Mouse (Mus musculus): Measurements from ENCODE around the gene Lpcat1. TPM values are rescaled to one million over a fixed set of nuclear protein-coding genes. Genes with fewer than 3 reads are reported as not detected.

Lpcat1 gene
- total RNA-seq, 2 experiments from 2014 or later = 12.7 to 14.2 TPM

DNA sequence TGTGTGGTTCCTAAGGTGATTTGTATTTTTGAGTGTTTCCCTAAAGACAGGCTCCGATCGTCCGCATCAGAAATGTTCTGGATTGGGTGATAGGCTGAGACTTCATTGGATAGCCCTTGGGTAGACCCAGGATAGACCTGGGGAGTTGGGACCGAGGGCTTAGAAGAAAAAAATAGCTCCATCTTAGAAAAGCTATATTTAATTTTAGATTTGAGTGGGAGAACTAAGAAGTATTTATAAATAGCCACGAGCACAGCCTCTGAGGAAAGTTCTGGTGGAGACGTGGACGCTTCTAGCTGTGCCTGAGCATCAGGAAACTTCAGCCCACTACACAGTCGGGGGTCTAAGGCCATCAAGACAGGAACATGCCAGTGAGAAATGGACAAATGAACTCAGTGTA lies 9.8 kb downstream of the Lpcat1 start:
- DNase-seq = no peak

DNA sequence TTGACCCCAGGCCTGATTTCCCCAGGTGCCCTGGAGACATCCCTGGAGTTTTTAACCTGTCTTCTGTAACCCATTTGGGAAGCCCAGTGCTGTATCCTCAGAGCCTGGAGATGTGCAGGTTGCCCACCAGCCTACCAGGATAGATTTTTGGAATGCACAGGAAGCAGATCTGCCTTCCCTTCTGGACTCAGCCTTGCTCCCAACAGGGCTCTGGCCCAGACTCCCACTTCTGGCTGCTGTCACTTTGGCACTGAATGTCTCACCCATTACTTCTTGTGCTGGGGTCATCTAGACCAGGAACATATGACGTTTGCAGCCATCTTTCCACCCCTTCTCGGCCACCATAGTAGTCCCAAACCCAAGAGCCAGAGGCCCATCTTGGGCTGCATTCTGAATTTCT lies 10.8 kb downstream of the Lpcat1 start:
- no peak for DNase-seq

GRCm38 (mm10) chr13:73482476-73482875 lies 15.5 kb downstream of the Lpcat1 start:
- no peak for DNase-seq

DNA sequence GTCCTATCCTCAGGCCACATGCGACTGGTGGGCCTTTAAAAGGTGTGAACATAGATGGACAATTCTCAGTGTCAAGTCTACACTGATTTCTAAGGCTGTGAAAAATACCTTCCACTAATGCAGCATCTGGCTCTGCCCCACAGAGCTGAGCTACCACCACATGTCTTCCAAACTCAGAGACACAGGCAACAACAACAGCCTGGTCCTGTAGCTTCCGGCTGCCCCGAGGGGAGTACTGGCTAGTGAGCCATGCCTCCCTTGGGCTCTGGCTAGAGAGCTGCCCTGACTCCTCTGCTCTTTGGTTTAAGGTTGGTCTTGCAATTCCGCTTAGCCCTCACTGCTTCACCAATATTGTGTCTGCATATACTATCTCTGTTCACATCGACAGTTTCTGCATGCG lies 16.3 kb downstream of the Lpcat1 start:
- no peak for DNase-seq

DNA sequence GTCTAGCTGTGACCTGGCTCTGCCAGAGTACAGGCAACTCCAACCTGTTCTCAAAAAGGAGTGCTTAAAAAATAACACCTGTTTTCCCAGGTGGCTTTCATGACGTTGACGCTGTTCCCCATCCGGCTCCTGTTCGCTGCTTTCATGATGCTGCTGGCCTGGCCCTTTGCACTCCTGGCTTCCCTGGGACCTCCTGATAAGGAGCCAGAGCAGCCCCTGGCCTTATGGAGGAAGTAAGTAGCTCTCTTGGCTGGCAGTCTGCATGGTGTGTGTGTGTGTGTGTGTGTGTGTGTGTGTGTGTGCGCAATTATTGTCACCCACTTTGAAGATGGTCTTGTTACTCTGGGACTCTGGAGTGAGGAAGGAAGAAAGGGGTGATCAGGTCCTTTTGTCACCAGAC lies 17.2 kb downstream of the Lpcat1 start:
- no peak for DNase-seq

GRCm38 (mm10) chr13:73488105-73488504 lies 21.1 kb downstream of the Lpcat1 start:
- no peak for DNase-seq

DNA sequence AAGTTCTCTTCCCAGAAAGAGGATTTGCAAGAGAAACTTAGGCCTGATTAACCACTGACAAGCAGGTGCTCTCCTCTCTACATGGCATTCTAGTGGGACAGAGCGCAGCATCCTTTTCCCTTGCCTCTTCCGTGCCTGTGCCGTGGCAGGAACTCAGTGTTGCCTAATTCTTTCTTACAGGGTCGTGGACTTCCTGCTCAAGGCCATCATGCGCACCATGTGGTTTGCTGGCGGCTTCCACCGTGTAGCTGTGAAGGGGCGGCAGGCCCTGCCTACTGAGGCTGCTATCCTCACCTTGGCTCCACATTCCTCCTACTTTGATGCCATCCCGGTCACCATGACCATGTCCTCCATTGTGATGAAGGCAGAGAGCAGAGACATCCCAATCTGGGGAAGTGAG lies 21.7 kb downstream of the Lpcat1 start:
- no peak for DNase-seq

DNA sequence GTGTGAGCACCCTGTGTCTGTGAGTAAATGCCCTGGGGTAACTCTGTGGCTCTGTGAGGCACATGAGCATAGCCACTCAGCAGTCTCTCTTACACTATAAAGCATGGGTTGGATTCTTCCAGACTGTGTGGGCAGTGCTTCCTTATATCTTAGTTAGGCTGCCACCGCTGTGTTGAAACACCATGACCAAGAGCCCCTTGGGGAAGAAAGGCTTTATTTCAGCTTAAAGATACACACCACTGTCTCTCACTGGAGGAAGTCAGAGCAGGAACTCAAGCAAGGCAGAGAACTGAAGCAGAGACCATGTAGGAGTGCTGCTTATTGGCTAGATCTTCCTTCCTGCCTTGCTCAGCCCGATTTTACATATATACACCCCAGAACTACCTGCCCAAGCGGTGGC lies 23.0 kb downstream of the Lpcat1 start:
- no peak for DNase-seq

DNA sequence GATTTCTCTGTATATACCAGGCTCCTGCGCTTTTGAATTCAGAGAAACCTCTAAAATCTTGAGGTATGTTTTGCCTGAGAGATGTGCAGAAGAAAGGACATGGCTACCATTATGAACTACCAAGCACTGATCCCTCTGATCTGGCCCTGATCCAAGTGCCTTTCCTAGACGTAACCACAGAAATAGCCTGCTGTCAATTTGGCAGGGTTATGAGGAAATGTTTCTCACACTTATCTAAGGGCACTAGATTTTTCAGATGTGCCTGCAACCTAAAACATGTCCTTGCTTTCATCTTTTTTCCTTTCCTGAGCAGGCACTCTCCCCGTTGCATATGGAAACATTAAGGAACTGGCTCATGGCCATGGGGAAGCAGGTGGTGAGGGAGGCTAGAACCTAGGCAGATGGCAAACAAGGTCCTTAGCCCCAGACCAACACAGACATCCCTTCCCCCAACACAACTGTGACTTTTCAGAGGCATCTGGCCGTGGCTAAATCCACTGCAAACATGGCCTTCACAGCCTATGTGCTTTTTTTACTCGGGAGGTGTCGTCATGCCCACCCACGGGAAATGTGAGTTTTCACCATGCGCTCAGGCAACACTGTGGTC lies 23.7 kb downstream of the Lpcat1 start:
- DNase-seq = no peak

DNA sequence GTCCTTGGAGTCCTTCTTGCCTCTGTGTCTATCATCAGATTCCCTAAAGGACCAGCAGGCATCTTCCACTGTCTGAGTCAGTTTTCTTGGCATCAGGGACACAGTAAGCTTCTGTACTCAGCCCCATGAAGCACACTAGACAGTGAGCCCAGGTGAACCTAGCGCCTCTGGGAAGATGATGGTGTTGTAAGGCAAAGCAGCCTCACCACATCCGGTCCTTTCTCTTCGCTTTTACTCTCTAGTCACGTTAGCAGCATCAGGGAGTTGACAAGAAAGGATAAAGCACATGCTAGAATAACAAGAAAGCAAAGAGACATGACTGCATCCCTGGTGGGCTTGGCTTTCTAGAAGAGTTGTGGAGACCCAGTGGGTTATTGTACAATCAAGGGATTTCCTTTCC lies 26.2 kb downstream of the Lpcat1 start:
- no peak for DNase-seq

DNA sequence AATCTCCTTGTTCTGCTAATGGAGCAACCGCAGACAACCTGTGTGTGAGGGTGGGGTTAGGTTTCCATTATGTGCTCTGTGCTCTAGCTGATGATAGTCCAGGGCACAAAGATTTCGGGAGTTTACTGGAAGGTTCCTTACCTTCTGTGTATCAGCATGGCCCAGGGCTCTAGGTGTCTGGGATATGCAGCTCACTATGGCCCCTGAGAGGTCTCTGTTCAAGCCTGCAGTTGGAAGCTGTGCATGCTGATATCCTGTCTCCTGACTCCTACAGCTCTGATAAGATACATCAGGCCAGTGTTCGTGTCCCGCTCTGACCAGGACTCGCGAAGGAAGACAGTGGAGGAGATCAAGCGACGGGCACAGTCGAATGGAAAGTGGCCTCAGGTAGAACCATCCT lies 27.5 kb downstream of the Lpcat1 start:
- DNase-seq = no peak

- DNase-seq = no peak
Measured at GRCm38 (mm10) chr13:73496137-73496536, 29.1 kb downstream of the Lpcat1 start.

- DNase-seq = no peak
Measured at GRCm38 (mm10) chr13:73499893-73500604, 33.1 kb downstream of the Lpcat1 start.

- DNase-seq = peak; percentile 39
Measured at GRCm38 (mm10) chr13:73502719-73503118, 35.7 kb downstream of the Lpcat1 start.

- peak; percentile 89 for DNase-seq
Measured at GRCm38 (mm10) chr13:73505686-73506467, 38.9 kb downstream of the Lpcat1 start.

DNA sequence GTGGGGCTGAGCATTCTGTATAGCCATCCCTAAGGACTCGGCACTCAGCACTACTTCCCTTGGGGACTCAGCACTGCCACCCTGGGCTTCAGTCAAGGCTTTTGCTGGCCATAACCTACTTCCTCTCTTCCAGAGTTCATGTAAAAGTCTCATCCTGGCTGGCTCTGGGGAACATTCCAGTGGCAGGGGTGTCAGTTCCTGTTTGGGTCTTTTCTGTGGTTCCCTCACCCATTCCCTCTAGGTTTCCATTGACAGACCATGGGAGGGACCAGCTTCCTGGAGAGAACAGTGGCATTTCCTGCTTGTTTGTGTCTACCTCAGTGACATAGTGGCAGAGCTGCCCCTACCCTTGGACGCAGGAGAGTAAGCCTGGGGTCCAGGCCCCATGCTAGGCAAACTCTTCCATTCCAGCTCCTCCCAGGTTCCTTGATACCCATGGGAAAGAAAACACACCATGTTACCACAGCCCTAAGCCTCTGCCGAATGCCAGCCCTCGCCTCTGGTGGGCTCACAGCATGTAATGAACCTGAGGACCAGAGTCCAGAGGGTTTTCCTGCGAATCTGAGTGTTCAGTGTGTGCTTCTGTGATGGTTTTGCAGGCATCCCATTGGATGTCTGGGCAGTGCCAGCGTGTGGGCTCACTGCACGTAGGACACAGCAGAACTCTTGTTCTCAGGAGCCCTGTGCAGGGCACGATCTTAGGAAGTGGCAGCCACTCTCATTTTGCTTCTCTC lies 42.0 kb downstream of the Lpcat1 start:
- DNase-seq = no peak

DNA sequence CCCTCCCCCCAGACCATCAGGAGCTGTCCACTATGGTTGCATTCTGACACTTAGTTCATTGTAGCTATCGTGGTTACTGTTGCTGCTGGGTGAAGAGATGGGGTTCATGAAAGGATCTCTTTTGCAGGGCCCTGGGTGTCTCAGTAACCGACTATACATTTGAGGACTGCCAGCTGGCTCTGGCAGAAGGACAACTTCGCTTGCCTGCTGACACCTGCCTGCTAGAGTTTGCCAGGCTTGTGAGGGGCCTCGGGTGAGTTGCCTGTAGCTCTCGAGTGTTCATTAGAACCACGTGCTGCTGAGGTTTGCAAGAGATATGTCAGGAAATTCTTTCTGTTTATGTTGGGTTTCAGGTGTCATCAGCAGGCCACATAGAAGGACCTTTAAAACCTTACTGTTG lies 42.9 kb downstream of the Lpcat1 start:
- DNase-seq = no peak

GRCm38 (mm10) chr13:73512776-73513673 lies 46.0 kb downstream of the Lpcat1 start:
- DNase-seq = peak; percentile 87

GRCm38 (mm10) chr13:73516886-73517285 lies 49.9 kb downstream of the Lpcat1 start:
- no peak for DNase-seq

DNA sequence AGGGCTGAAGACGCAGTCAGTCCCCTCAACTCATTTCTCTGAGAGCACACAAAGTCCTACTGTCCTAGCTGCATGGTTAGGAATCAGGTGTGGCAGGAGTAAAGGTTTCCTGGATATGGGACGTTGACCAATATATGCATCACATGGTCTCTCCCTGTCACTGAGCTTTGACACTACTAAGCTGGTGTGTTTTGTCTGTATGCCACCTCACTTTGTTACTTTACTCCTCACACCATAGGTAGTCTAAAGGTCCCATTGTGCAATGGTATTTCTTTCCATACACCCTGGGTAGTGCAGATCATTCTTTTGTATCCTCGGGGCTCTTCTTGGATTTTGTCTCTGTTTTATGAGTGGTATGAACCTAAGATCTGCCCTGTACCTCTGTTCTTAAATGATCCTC lies 66.7 kb downstream of the Lpcat1 start:
- no peak for DNase-seq

DNA sequence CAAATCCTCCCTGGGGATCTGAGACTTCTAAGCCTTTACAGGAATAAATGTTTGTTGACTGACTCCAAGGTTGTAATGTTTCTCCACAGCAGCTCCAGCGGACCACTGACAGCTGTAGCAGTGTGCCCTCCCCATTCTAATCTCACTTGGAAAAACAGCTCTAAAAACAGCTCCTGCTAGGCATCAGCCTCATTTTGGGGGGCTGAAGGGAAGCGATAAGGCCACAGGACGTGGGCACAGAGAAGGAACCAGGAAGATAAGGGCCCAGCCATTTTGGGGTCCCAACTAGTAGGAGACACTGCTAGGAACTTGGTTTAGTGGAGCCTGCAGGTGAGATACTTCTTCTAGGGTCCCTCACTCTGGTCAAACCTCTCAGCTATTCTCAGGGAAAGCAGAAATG lies 68.3 kb downstream of the Lpcat1 start:
- DNase-seq = no peak

DNA sequence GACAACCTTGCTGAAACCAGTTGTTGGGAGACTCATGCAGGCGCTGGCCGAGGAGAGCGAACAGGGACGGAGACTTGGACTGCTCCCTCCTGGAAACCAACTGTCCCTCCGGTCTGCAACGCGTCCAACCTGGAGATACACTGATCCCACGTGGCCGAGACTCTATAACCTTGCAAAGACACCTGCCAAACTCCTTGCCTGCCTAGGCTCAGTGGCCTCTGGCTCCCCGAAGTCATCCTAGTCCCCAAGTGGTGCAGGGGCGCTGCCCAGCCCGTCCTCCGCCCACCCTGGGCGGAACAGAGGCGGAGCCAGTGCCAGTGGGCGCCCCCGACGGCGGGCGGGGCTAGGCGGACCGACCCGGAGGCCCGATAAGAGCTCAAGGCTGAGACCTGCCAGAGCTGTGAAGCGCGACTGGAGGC lies 69.4 kb downstream of the Lpcat1 start, which contains the start of gene Slc6a3:
Gene Slc6a3 (plus strand): TSS at position 345 of the 419 bp plus-strand sequence.
- peak; percentile 30 for DNase-seq
